ENCODE assay signal across 8 mouse cellular contexts in genomic region chr9:44389273-44389672, GRCm38 (mm10). TPM values are rescaled to one million over a fixed set of nuclear protein-coding genes. Genes with fewer than 3 reads are reported as not detected.
A peak's percentile ranks its signal among the peaks of the same experiment; 100 is the strongest.
DNase-seq lines count a peak whose midpoint lies in the region; TF ChIP-seq lines count a peak whose summit lies in the region.

No protein-coding gene starts in this region.

- DNase-seq in gastrocnemius, postnatal 10 days: peak; percentile 49
- no peak for DNase-seq in gastrocnemius, postnatal 14 days
- peak; percentile 54 for DNase-seq in right cerebral cortex, adult 18-20 months
- DNase-seq in right cerebral cortex, postnatal 36 days (ENCODE audit: low spot score in 2 of 2): no peak
- peak; percentile 72 to 75 for DNase-seq in cerebellum, adult 18-20 months
- DNase-seq in kidney, postnatal 4 days: peak; percentile 68 to 76
- no peak for DNase-seq in urinary bladder, adult 18-20 months (ENCODE audit: low spot score in 2 of 2)

- no peak overlapping the region for H3K4me3 ChIP-seq in olfactory bulb, adult 2 months (ENCODE audit: insufficient read depth, low read depth, low read length)

- intact Hi-C loops in gastrocnemius, postnatal 14 days (cut with DNase I; ENCODE audit: low total_unique reads): no loop called here

- 50% methylated on average over 8 of the region's 8 CpGs for WGBS in olfactory bulb, adult 2 months

- TF ChIP-seq CTCF in olfactory bulb, adult 2 months (IDR thresholded peaks at IDR 0.05; ENCODE audit: insufficient read depth, low read depth, low read length): peak; percentile 59; the same call in 1 of the 2 replicates

- TF ChIP-seq POLR2A in olfactory bulb, adult 2 months (IDR thresholded peaks at IDR 0.05; ENCODE audit: insufficient read depth, low read depth, low read length): no peak

- H3K4me1 ChIP-seq in olfactory bulb, adult 2 months (ENCODE audit: control insufficient read depth, insufficient read depth, low read length): no peaks in the 10 kb centered on the region

- no peak overlapping the region for H3K27ac ChIP-seq in olfactory bulb, adult 2 months (ENCODE audit: insufficient read depth, low read depth, low read length)

RNA-seq across cellular contexts. Expression of gene Slc37a4, which starts 7.4 kb away (rescaled TPM):
- 100 to 1,000 TPM; 120 to 138 TPM for total RNA-seq in gastrocnemius, postnatal 10 days (2021)
- total RNA-seq in gastrocnemius, postnatal 14 days (2021): 100 to 1,000 TPM; 164 to 179 TPM
- not detected in 2 replicates for polyA plus RNA-seq in olfactory bulb, adult 2 months (2012; ENCODE audit: insufficient read depth, insufficient read length, low replicate concordance, missing spikeins)

RNA-seq across cellular contexts. Expression of gene Hyou1, which starts 10.0 kb away (rescaled TPM):
- 10 to 100 TPM; 27.0 to 36.3 TPM for total RNA-seq in gastrocnemius, postnatal 10 days (2021)
- 10 to 100 TPM; 25.9 to 30.6 TPM for total RNA-seq in gastrocnemius, postnatal 14 days (2021)
- polyA plus RNA-seq in olfactory bulb, adult 2 months (2012; ENCODE audit: insufficient read depth, insufficient read length, low replicate concordance, missing spikeins): not detected in 2 replicates

RNA-seq across cellular contexts. Expression of gene Rps25, which starts 17.7 kb away (rescaled TPM):
- total RNA-seq in gastrocnemius, postnatal 10 days (2021): 1,000 to 10,000 TPM; 1,287 to 1,346 TPM
- 1,000 to 10,000 TPM in 1 of 2 experiments, 100 to 1,000 TPM in 1; 952 to 1,089 TPM for total RNA-seq in gastrocnemius, postnatal 14 days (2021)
- 1,193 TPM in 1 of 2 replicates, not detected in the other for polyA plus RNA-seq in olfactory bulb, adult 2 months (2012; ENCODE audit: insufficient read depth, insufficient read length, low replicate concordance, missing spikeins)

RNA-seq across cellular contexts. Expression of gene Trappc4, which starts 18.1 kb away (rescaled TPM):
- total RNA-seq in gastrocnemius, postnatal 10 days (2021): 10 to 100 TPM; 28.2 to 35.3 TPM
- 10 to 100 TPM; 17.5 to 19.9 TPM for total RNA-seq in gastrocnemius, postnatal 14 days (2021)
- not detected in 2 replicates for polyA plus RNA-seq in olfactory bulb, adult 2 months (2012; ENCODE audit: insufficient read depth, insufficient read length, low replicate concordance, missing spikeins)

RNA-seq across cellular contexts. Expression of gene Vps11, which starts 27.8 kb away (rescaled TPM):
- 10 to 100 TPM; 18.2 to 20.2 TPM for total RNA-seq in gastrocnemius, postnatal 10 days (2021)
- 10 to 100 TPM; 15.6 to 16.9 TPM for total RNA-seq in gastrocnemius, postnatal 14 days (2021)
- not detected in 2 replicates for polyA plus RNA-seq in olfactory bulb, adult 2 months (2012; ENCODE audit: insufficient read depth, insufficient read length, low replicate concordance, missing spikeins)

Comparison
In these comparisons a context has a peak if more than half of its experiments do, and no peak if none do; other contexts are left out.
1. DNase-seq: peak in gastrocnemius, postnatal 10 days (single experiment), right cerebral cortex, adult 18-20 months (single experiment), cerebellum, adult 18-20 months (2 of 2) and kidney, postnatal 4 days (2 of 2); none in gastrocnemius, postnatal 14 days (single experiment), right cerebral cortex, postnatal 36 days (0 of 2) and urinary bladder, adult 18-20 months (0 of 2).